ENCODE assay signal across 16 mouse cellular contexts in the genomic region with DNA sequence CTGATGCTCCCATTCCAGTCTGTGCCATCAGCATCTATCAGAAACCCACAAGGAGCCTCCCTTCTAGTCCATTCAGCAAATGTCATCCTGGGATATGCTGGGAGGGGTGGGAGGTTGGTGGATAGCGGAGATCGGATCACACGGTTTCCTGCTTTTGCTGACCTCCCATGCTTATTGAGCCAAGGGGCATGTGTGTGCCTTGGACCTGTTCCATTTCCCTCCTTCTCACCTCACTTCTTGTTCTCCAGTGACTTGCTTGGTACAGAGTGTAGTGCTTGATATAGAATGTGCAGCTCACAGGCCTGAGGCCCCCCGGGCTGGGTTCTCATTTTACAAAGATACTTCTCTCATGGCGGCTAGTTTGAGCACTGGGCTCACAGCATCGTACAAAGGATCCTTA. TPM values are rescaled to one million over a fixed set of nuclear protein-coding genes. Genes with fewer than 3 reads are reported as not detected.
DNase-seq lines count a peak whose midpoint lies in the region; ATAC-seq and TF ChIP-seq lines count a peak whose summit lies in the region.
"Had no signal": no experiment of that assay in that cellular context is flagged by ENCODE, and none has a peak within 500 bp of the region (broad histone marks: within the 10 kb centered on the region; RNA-seq: fewer than 3 reads in every experiment).

No protein-coding gene starts in this region.

- no peaks in the 10 kb centered on the region for H3K9me3 ChIP-seq in heart, embryonic 12.5 days (replicated peaks)
- H3K9me3 ChIP-seq in kidney, embryonic 16.5 days (ENCODE audit: low read length): no peaks in the 10 kb centered on the region
- no peaks in the 10 kb centered on the region for H3K9me3 ChIP-seq in intestine, embryonic 15.5 days
- H3K9me3 ChIP-seq: embryonic facial prominence, embryonic 13.5 days; forebrain, embryonic 13.5 days; limb, embryonic 12.5 days; lung, embryonic 15.5 days; neural tube, embryonic 12.5 days had no signal

- H3K36me3 ChIP-seq in heart, adult 2 months (ENCODE audit: control insufficient read depth, insufficient read depth, low read length): peaks cover 32% of the 10 kb centered on the region
- peaks cover 67% of the 10 kb centered on the region for H3K36me3 ChIP-seq in heart, embryonic 12.5 days
- H3K36me3 ChIP-seq in kidney, embryonic 16.5 days (ENCODE audit: insufficient read depth, low read length): peaks cover 28% of the 10 kb centered on the region
- H3K36me3 ChIP-seq in intestine, embryonic 15.5 days: peaks cover 2% of the 10 kb centered on the region; the same call in 1 of the 2 replicates

- H3K4me2 ChIP-seq in heart, embryonic 12.5 days: no peak overlapping the region
- H3K4me2 ChIP-seq in kidney, embryonic 16.5 days (replicated peaks; ENCODE audit: low read depth, low read length): no peak overlapping the region
- H3K4me2 ChIP-seq in intestine, embryonic 15.5 days (replicated peaks): no peak overlapping the region
- H3K4me2 ChIP-seq: embryonic facial prominence, embryonic 13.5 days; forebrain, embryonic 13.5 days; limb, embryonic 12.5 days; lung, embryonic 15.5 days; neural tube, embryonic 12.5 days had no signal

- TF ChIP-seq EP300 in heart, adult 2 months (IDR thresholded peaks at IDR 0.05; ENCODE audit: insufficient read depth, low read depth, low read length): 0 out of 2 replicates have a peak, but pooled peaks have one; percentile 48

- H3K4me3 ChIP-seq in heart, adult 2 months: no peak overlapping the region
- H3K4me3 ChIP-seq in heart, embryonic 12.5 days: no peak overlapping the region
- no peak overlapping the region for H3K4me3 ChIP-seq in kidney, embryonic 16.5 days (ENCODE audit: low read length)
- no peak overlapping the region for H3K4me3 ChIP-seq in intestine, embryonic 15.5 days (replicated peaks)
- H3K4me3 ChIP-seq: embryonic facial prominence, embryonic 13.5 days; forebrain, embryonic 13.5 days; limb, embryonic 12.5 days; lung, embryonic 15.5 days; neural tube, embryonic 12.5 days had no signal

- peaks cover 10% of the 10 kb centered on the region for H3K4me1 ChIP-seq in heart, adult 2 months (ENCODE audit: control insufficient read depth, insufficient read depth, low read length)
- H3K4me1 ChIP-seq in heart, embryonic 12.5 days (replicated peaks): peaks cover 28% of the 10 kb centered on the region
- no peaks in the 10 kb centered on the region for H3K4me1 ChIP-seq in kidney, embryonic 16.5 days (ENCODE audit: insufficient read depth, low read length)
- no peaks in the 10 kb centered on the region for H3K4me1 ChIP-seq in intestine, embryonic 15.5 days (replicated peaks)
- H3K4me1 ChIP-seq: forebrain, embryonic 13.5 days; limb, embryonic 12.5 days; lung, embryonic 15.5 days; neural tube, embryonic 12.5 days had no signal

- TF ChIP-seq POLR2A in heart, adult 2 months (IDR thresholded peaks at IDR 0.05; ENCODE audit: insufficient read depth, low read depth, low read length): no peak

- no peak for TF ChIP-seq CTCF in heart, adult 2 months (IDR thresholded peaks at IDR 0.05)

- no peak overlapping the region for H3K9ac ChIP-seq in heart, adult 2 months (ENCODE audit: low read depth, low read length)
- H3K9ac ChIP-seq in heart, embryonic 12.5 days: no peak overlapping the region
- no peak overlapping the region for H3K9ac ChIP-seq in kidney, embryonic 16.5 days (replicated peaks; ENCODE audit: low read length)
- H3K9ac ChIP-seq in intestine, embryonic 15.5 days: no peak overlapping the region
- H3K9ac ChIP-seq: embryonic facial prominence, embryonic 13.5 days; forebrain, embryonic 13.5 days; limb, embryonic 12.5 days; lung, embryonic 15.5 days; neural tube, embryonic 12.5 days had no signal

- WGBS in heart, adult 2 months: 53% methylated on average over 6 of the region's 6 CpGs
- 52% methylated on average over 6 of the region's 6 CpGs for WGBS in heart, embryonic 12.5 days
- WGBS in kidney, embryonic 16.5 days: 43% methylated on average over 6 of the region's 6 CpGs
- 84% methylated on average over 6 of the region's 6 CpGs for WGBS in intestine, embryonic 15.5 days

- no peak for DNase-seq in heart, adult 2 months
- no peak for DNase-seq in heart, postnatal 14 days
- peak; percentile 25 to 33 for DNase-seq in heart, adult 9 months (ENCODE audit: low spot score in 2 of 2)
- no peak for DNase-seq in testis, postnatal 10 days (ENCODE audit: low spot score)
- DNase-seq: adrenal gland, postnatal 14 days; midbrain, embryonic 14.5 days; retina, postnatal 1 day had no signal

- H3K27me3 ChIP-seq in heart, adult 2 months (ENCODE audit: control insufficient read depth, insufficient read depth, low read length): no peaks in the 10 kb centered on the region
- H3K27me3 ChIP-seq in heart, embryonic 12.5 days (replicated peaks): no peaks in the 10 kb centered on the region
- H3K27me3 ChIP-seq in kidney, embryonic 16.5 days (ENCODE audit: insufficient read depth, low read length): no peaks in the 10 kb centered on the region
- no peaks in the 10 kb centered on the region for H3K27me3 ChIP-seq in intestine, embryonic 15.5 days (replicated peaks)
- H3K27me3 ChIP-seq: CH12.LX; embryonic facial prominence, embryonic 13.5 days; forebrain, embryonic 13.5 days; limb, embryonic 12.5 days; lung, embryonic 15.5 days; neural tube, embryonic 12.5 days had no signal

- no peak overlapping the region; the same call in none of the 2 replicates for H3K27ac ChIP-seq in heart, adult 2 months
- H3K27ac ChIP-seq in heart, embryonic 12.5 days (ENCODE audit: poor library complexity, severe bottlenecking): no peak overlapping the region
- no peak overlapping the region for H3K27ac ChIP-seq in kidney, embryonic 16.5 days (ENCODE audit: low read length)
- H3K27ac ChIP-seq in intestine, embryonic 15.5 days: no peak overlapping the region
- H3K27ac ChIP-seq: embryonic facial prominence, embryonic 13.5 days; forebrain, embryonic 13.5 days; limb, embryonic 12.5 days; lung, embryonic 15.5 days; neural tube, embryonic 12.5 days had no signal

- intact Hi-C loops in heart, adult 2 months (cut with DNase I): loop anchor here (5.0 kb wide), 2 partner anchors 45 to 120 kb away; a partner anchor contains a TSS
- intact Hi-C loops in heart, postnatal 14 days (cut with DNase I): loop anchor here (2.0 to 10.0 kb wide), 2 partner anchors 43 to 483 kb away; a partner anchor contains a TSS

- H3K79me2 ChIP-seq in heart, adult 2 months (replicated peaks; ENCODE audit: control insufficient read depth, insufficient read depth, low read length): no peaks in the 10 kb centered on the region

- ATAC-seq in heart, embryonic 12.5 days (ENCODE audit: insufficient number of reproducible peaks, low FRiP score): peak; percentile 62
- ATAC-seq in kidney, embryonic 16.5 days (ENCODE audit: low FRiP score, low TSS enrichment): peak; percentile 62; the same call in 1 of the 2 replicates
- no peak for ATAC-seq in intestine, embryonic 15.5 days
- ATAC-seq: forebrain, embryonic 13.5 days had no signal

RNA-seq across cellular contexts. Expression of a gene that starts 43.7 kb away (rescaled TPM):
- 10 to 100 TPM; 10.7 to 11.7 TPM for total RNA-seq in heart, adult 2 months (2021)
- 4.5 and 5.8 TPM in 2 replicates for polyA plus RNA-seq in heart, adult 2 months (2012; rRNA removed)
- total RNA-seq in heart, postnatal 14 days (2021): 10 to 100 TPM; 20.7 to 22.2 TPM
- 116 and 122 TPM in 2 replicates for polyA plus RNA-seq in heart, embryonic 12.5 days (2016; fragmentation: Nextera tagmentation; extraction: Ambion mirVana)
- polyA plus RNA-seq in kidney, embryonic 16.5 days (2015; fragmentation: Nextera tagmentation; extraction: Ambion mirVana): 22.9 and 25.0 TPM in 2 replicates
- polyA plus RNA-seq in intestine, embryonic 15.5 days (2015; fragmentation: Nextera tagmentation; extraction: Ambion mirVana): 11.1 and 12.0 TPM in 2 replicates

Comparison
In these comparisons a context has a peak if more than half of its experiments do, and no peak if none do; other contexts are left out.
1. DNase-seq: peak in heart, adult 9 months (2 of 2); none in heart, adult 2 months (0 of 2), heart, postnatal 14 days (0 of 2) and testis, postnatal 10 days (single experiment).